10 mouse cellular contexts compared by ENCODE assay signal in genomic region chr9:115942989-115943388, GRCm38 (mm10). TPM values are rescaled to one million over a fixed set of nuclear protein-coding genes. Genes with fewer than 3 reads are reported as not detected.
DNase-seq lines count a peak whose midpoint lies in the region; ATAC-seq lines count a peak whose summit lies in the region.
"Had no signal": no experiment of that assay in that cellular context is flagged by ENCODE, and none has a peak within 500 bp of the region (broad histone marks: within the 10 kb centered on the region; RNA-seq: fewer than 3 reads in every experiment).

No protein-coding gene starts in this region.

- H3K36me3 ChIP-seq in kidney, embryonic 14.5 days (ENCODE audit: control insufficient read depth, insufficient read depth, low read length): no peaks in the 10 kb centered on the region
- H3K36me3 ChIP-seq: embryonic facial prominence, embryonic 12.5 days; limb, embryonic 13.5 days had no signal

- H3K4me1 ChIP-seq in kidney, embryonic 14.5 days (ENCODE audit: control insufficient read depth, insufficient read depth, low read length): 0 out of 2 replicates have a peak, but pooled peaks cover 2% of the 10 kb centered on the region
- H3K4me1 ChIP-seq: embryonic facial prominence, embryonic 12.5 days had no signal

- peak; percentile 59; a peak in 2 of 4 replicates for ATAC-seq in hematopoietic stem cell, adult 5-6 weeks (replicated peaks in 1 of 2; ENCODE audit: insufficient read depth in 1 of 2, low FRiP score in 2 of 2, low TSS enrichment in 1 of 2, low read depth in 1 of 2, poor library complexity in 2 of 2, severe bottlenecking in 2 of 2)
- peak; percentile 53; the same call in 1 of the 2 replicates for ATAC-seq in megakaryocyte-erythroid progenitor cell, adult 5-6 weeks (replicated peaks; ENCODE audit: low FRiP score, low TSS enrichment, poor library complexity, severe bottlenecking)
- no peak for ATAC-seq in kidney, embryonic 14.5 days (ENCODE audit: low FRiP score, low TSS enrichment)
- no peak for ATAC-seq in erythroblast, adult 5-6 weeks (replicated peaks; ENCODE audit: low FRiP score, poor library complexity, severe bottlenecking)

- DNase-seq in layer of hippocampus, adult 11-12 months (ENCODE audit: low spot score): peak; percentile 33
- DNase-seq in layer of hippocampus, adult 9-10 months (ENCODE audit: low spot score): no peak
- DNase-seq in thymus, postnatal 0 days (ENCODE audit: low spot score): peak; percentile 40
- no peak for DNase-seq in urinary bladder, postnatal 4 days (ENCODE audit: low spot score in 2 of 2)

- WGBS in kidney, embryonic 14.5 days: 15% methylated on average over 7 of the region's 7 CpGs

- H3K4me3 ChIP-seq in kidney, embryonic 14.5 days (ENCODE audit: low read length): no peak overlapping the region
- H3K4me3 ChIP-seq: embryonic facial prominence, embryonic 12.5 days; limb, embryonic 13.5 days had no signal

- no peak overlapping the region for H3K27ac ChIP-seq in kidney, embryonic 14.5 days (ENCODE audit: low read depth, low read length)
- H3K27ac ChIP-seq: embryonic facial prominence, embryonic 12.5 days; limb, embryonic 13.5 days had no signal

- no peak overlapping the region for H3K9ac ChIP-seq in kidney, embryonic 14.5 days (ENCODE audit: low read depth, low read length)
- H3K9ac ChIP-seq: embryonic facial prominence, embryonic 12.5 days; limb, embryonic 13.5 days had no signal

- no peak overlapping the region for H3K4me2 ChIP-seq in kidney, embryonic 14.5 days (replicated peaks; ENCODE audit: low read depth, low read length)
- H3K4me2 ChIP-seq: embryonic facial prominence, embryonic 12.5 days; limb, embryonic 13.5 days had no signal

- H3K9me3 ChIP-seq in kidney, embryonic 14.5 days (ENCODE audit: control insufficient read depth, low read length): no peaks in the 10 kb centered on the region
- H3K9me3 ChIP-seq: embryonic facial prominence, embryonic 12.5 days; limb, embryonic 13.5 days had no signal

- H3K27me3 ChIP-seq in kidney, embryonic 14.5 days (ENCODE audit: control insufficient read depth, insufficient read depth, low read length): no peaks in the 10 kb centered on the region
- H3K27me3 ChIP-seq: embryonic facial prominence, embryonic 12.5 days; limb, embryonic 13.5 days had no signal

RNA-seq across cellular contexts. Expression of gene Gadl1, which starts 33.7 kb away (rescaled TPM):
- 0.74 TPM in 1 of 2 replicates, not detected in the other for total RNA-seq in hematopoietic stem cell, adult 5-6 weeks (2017)
- not detected in 2 replicates for total RNA-seq in megakaryocyte-erythroid progenitor cell, adult 5-6 weeks (2014; fragmentation: Nextera tagmentation)
- 0.08 TPM in 1 of 2 replicates, not detected in the other for total RNA-seq in megakaryocyte-erythroid progenitor cell, adult 5-6 weeks (2017)
- polyA plus RNA-seq in thymus, postnatal 0 days (2015; fragmentation: Nextera tagmentation; extraction: Ambion mirVana): 0.36 and 0.59 TPM in 2 replicates
- polyA plus RNA-seq in kidney, embryonic 14.5 days (2014; fragmentation: Nextera tagmentation; extraction: Ambion mirVana): 0.60 and 0.61 TPM in 2 replicates
- total RNA-seq in erythroblast, adult 5-6 weeks (2015; ENCODE audit: low replicate concordance): not detected in 2 replicates
- 0.98 TPM in 1 of 2 replicates, not detected in the other for total RNA-seq in erythroblast, adult 5-6 weeks (2017; ENCODE audit: low replicate concordance)

Comparison
In these comparisons a context has a peak if more than half of its experiments do, and no peak if none do; other contexts are left out.
1. DNase-seq: peak in layer of hippocampus, adult 11-12 months (single experiment) and thymus, postnatal 0 days (single experiment); none in layer of hippocampus, adult 9-10 months (single experiment) and urinary bladder, postnatal 4 days (0 of 2).
2. ATAC-seq: peak in hematopoietic stem cell, adult 5-6 weeks (2 of 2) and megakaryocyte-erythroid progenitor cell, adult 5-6 weeks (single experiment); none in kidney, embryonic 14.5 days (single experiment) and erythroblast, adult 5-6 weeks (single experiment).